Mouse (Mus musculus) heart, embryonic 13.5 days (tissue): Measurements from ENCODE around the gene Dclk2. TPM values are rescaled to one million over a fixed set of nuclear protein-coding genes. Genes with fewer than 3 reads are reported as not detected.

ENCODE experiments used
- ATAC-seq: fragments of 200-750 bp; cut with Nextera tagmentation; 2 replicates; pipeline ENCODE4 v1.8.0; 2017; ENCODE audit warnings: moderate TSS enrichment; ENCODE audit not compliant: insufficient number of reproducible peaks, low FRiP score, low TSS enrichment; ENCODE audit errors: extremely low read depth
- H3K27ac ChIP-seq: fragments of 300-500 bp; sonication (generic); replicated peaks from 2 replicates; pipeline ENCODE4 v1.5.1; 2015; ENCODE audit warnings: moderate library complexity, mild to moderate bottlenecking, inconsistent platforms
- H3K27me3 ChIP-seq: fragments of 300-500 bp; sonication (generic); replicated peaks from 2 replicates; pipeline ENCODE4 v1.6.1; 2015; ENCODE audit warnings: mild to moderate bottlenecking, inconsistent platforms
- H3K36me3 ChIP-seq: fragments of 300-500 bp; sonication (generic); 2 replicates; pipeline ENCODE4 v1.6.1; 2015; ENCODE audit warnings: mild to moderate bottlenecking, inconsistent platforms
- H3K4me1 ChIP-seq: fragments of 300-500 bp; sonication (generic); 2 replicates; pipeline ENCODE4 v1.6.1; 2015; ENCODE audit warnings: inconsistent platforms
- H3K4me2 ChIP-seq: fragments of 300-500 bp; sonication (generic); 2 replicates; pipeline ENCODE4 v1.6.1; 2015; ENCODE audit warnings: inconsistent platforms, mild to moderate bottlenecking, moderate library complexity
- H3K4me3 ChIP-seq: fragments of 300-500 bp; sonication (generic); 2 replicates; pipeline ENCODE4 v1.5.1; 2015; ENCODE audit warnings: moderate library complexity, mild to moderate bottlenecking, inconsistent platforms
- H3K9ac ChIP-seq: fragments of 300-500 bp; sonication (generic); 2 replicates; pipeline ENCODE4 v1.6.1; 2015; ENCODE audit warnings: inconsistent platforms, mild to moderate bottlenecking, moderate library complexity
- H3K9me3 ChIP-seq: fragments of 300-500 bp; sonication (generic); 2 replicates; pipeline ENCODE4 v1.6.1; 2016; ENCODE audit warnings: inconsistent platforms
- WGBS: fragments of 180-500 bp; shearing (Covaris S2); methylation state at CpG from one replicate; pipeline ENCODE4 v1.1.7; 2015; ENCODE audit warnings: mixed read lengths; 5-methylcytosine and 5-hydroxymethylcytosine counted together
- polyA plus RNA-seq: library from polyadenylated mRNA; unstranded; fragments of >200 nt; fragmentation: Nextera tagmentation; extraction: Ambion mirVana; gene quantifications from 2 replicates; pipeline ENCODE4 v1.2.1, GENCODE M21; 2015

The Dclk2 gene
- polyA plus RNA-seq, 1 experiment from 2014 or later = 3.6 TPM

DNA sequence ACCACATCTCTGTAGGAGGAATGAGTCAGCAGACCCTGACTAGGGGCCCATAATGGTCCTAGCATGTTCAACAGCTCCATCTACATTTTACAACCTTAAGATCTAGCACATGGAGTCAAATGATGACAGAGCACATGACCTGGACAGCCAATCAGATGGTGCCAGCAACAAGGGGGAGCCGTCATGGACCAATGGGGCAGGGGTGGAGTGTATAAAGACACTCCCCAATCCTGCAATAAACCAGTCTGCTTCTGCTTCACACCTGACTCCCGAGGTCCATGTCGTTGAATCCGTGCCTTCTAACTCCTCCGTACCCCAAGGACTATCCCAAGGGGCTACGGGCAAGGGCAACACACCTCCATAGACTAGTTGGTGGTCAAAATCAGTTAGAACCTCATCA, 101.3 kb downstream of the Dclk2 start:
- H3K9me3 ChIP-seq = no peaks in the 10 kb centered on the region
- no peak overlapping the region for H3K9ac ChIP-seq
- 87% methylated on average over 6 of the region's 6 CpGs for WGBS
- H3K27ac ChIP-seq = no peak overlapping the region
- peaks cover 11% of the 10 kb centered on the region for H3K4me1 ChIP-seq
- H3K4me2 ChIP-seq = no peak overlapping the region
- no peaks in the 10 kb centered on the region; the same call in 1 of the 2 replicates for H3K27me3 ChIP-seq
- no peak for ATAC-seq
- H3K4me3 ChIP-seq = no peak overlapping the region
- no peaks in the 10 kb centered on the region for H3K36me3 ChIP-seq

DNA sequence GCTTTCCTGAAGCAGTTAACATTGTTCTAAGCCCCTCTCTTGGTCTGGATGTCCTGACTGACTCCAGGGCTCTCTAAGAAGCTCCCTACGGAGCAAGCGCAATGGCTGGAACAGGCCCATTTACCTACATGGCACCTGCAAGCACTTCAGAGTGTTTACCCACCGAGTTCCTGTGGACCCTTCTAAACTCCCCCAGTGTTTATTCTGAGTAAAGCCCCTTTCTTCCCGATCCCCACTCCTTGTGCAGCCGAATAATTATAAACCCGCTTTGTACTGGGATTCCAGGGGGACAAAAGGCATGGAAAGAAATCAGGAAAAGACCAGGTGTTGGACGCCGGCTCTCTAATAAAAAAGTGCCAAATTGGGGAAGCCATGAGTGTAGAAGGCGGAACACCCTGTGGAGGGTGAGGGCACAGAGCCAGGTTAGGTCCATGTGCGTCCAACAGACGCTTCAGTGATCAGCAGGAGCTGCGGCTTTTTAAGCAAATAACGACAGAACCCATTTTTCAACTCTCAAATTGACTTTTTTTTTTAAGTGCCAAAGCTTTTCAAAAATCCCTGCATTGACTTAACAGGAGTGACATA, 102.6 kb downstream of the Dclk2 start:
- H3K9me3 ChIP-seq = no peaks in the 10 kb centered on the region
- no peaks in the 10 kb centered on the region; the same call in 1 of the 2 replicates for H3K27me3 ChIP-seq
- H3K9ac ChIP-seq = no peak overlapping the region
- 84% methylated on average over 13 of the region's 13 CpGs for WGBS
- H3K4me1 ChIP-seq = peaks cover 11% of the 10 kb centered on the region
- H3K4me3 ChIP-seq = no peak overlapping the region
- no peak for ATAC-seq
- no peaks in the 10 kb centered on the region for H3K36me3 ChIP-seq
- no peak overlapping the region for H3K27ac ChIP-seq
- no peak overlapping the region for H3K4me2 ChIP-seq

DNA sequence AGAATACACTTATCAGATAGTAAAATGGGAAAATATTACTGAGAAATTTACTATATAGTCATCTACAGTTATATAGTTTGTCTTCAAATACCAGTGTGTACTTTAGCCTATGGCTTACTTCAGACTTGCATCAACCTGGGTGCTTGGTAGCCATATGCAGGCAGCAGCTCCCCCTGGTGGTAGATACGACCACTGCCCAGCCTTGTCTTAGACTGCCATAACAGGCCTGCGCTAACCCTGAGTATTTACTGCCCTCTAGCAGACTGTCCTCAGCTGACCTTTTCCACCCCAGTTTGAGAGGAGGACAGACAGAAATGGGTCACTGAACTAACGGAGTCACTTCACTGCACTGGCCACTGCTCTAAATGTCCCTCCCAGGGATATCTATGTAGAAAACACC, 108.0 kb downstream of the Dclk2 start:
- no peaks in the 10 kb centered on the region for H3K9me3 ChIP-seq
- H3K4me3 ChIP-seq = no peak overlapping the region
- ATAC-seq = no peak

DNA sequence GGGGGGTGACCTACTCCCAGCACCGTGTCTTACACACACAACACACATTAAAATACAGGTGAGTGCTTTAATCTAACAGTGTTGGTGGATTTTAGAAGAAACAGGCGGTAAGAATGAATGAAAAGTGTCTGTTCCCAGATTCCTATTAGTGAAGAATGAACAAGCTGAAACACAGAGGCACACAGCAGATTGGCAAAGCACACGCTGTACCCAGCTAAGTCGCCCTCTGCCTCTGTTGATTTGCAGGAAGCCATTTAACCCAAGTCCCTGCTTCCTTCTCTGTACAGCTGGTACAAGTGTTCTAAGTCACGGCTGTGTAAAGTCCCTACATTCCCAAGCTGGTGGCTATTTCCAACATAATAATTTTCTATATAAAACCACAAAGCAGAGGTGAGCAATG, 109.7 kb downstream of the Dclk2 start:
- Histone ChIP-seq H3K4me1 (0 out of 2 replicates have a peak, but pooled peaks cover 4% of the 10 kb centered on the region), H3K4me3 (no peak overlapping the region), H3K27me3 (no peaks in the 10 kb centered on the region), H3K9ac (no peak overlapping the region), H3K4me2 (no peak overlapping the region), H3K36me3 (no peaks in the 10 kb centered on the region), H3K9me3 (no peaks in the 10 kb centered on the region), H3K27ac (no peak overlapping the region)
- no peak for ATAC-seq
- whole genome bisulfite sequencing = 87% methylated on average over 5 of the region's 5 CpGs

More for the DNA sequence above, 108.0 kb downstream of the Dclk2 start:
- no peak overlapping the region for H3K9ac ChIP-seq
- no peak overlapping the region for H3K27ac ChIP-seq
- 0 out of 2 replicates have a peak, but pooled peaks cover 4% of the 10 kb centered on the region for H3K4me1 ChIP-seq
- H3K27me3 ChIP-seq = no peaks in the 10 kb centered on the region
- no peak overlapping the region for H3K4me2 ChIP-seq
- H3K36me3 ChIP-seq = no peaks in the 10 kb centered on the region
- 13% methylated on average over 3 of the region's 3 CpGs for WGBS

DNA sequence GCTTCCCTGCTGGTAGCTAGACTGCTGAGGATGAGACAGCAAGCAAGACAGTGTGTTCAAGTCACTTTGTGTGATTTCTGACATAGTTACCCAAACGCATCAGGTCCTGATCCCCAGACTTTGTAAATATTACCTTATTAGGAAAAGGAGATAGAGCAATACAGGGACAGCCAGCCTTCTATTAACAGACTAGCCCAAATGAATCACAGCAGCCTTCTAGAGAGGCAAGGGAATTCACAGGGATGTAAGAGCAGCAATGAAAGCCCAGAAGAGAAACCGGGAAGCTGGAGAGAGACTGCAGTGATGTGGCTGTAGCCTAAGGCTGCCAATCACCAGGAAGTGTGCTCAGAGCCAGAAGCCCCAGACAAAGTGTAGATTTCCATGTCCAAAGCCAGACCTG, 111.0 kb downstream of the Dclk2 start:
- Histone ChIP-seq H3K4me3 (no peak overlapping the region), H3K27me3 (no peaks in the 10 kb centered on the region), H3K27ac (no peak overlapping the region), H3K9me3 (no peaks in the 10 kb centered on the region), H3K36me3 (0 out of 2 replicates have a peak, but pooled peaks cover 5% of the 10 kb centered on the region), H3K9ac (no peak overlapping the region), H3K4me2 (no peak overlapping the region), H3K4me1 (peaks cover 5% of the 10 kb centered on the region)
- WGBS = 42% methylated on average over 2 of the region's 2 CpGs
- no peak for ATAC-seq

DNA sequence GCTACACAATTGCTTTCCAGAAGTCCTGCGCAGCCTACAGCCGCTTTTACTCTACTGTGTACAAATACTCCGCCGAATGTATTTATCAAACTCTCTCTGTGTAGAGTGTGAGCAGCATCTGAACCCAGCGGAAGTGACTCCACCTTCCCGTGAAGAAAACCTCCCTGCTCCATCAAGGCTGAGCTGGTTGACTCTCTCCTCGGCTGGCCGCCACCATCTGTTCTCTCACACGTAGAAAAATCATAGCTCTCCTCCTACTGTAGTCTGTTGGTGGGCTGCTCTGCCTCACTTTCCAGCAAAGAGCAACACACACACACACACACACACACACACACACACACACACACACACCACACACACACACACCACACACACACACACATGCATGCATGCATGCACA, 111.5 kb downstream of the Dclk2 start:
- no peak overlapping the region for H3K27ac ChIP-seq

DNA sequence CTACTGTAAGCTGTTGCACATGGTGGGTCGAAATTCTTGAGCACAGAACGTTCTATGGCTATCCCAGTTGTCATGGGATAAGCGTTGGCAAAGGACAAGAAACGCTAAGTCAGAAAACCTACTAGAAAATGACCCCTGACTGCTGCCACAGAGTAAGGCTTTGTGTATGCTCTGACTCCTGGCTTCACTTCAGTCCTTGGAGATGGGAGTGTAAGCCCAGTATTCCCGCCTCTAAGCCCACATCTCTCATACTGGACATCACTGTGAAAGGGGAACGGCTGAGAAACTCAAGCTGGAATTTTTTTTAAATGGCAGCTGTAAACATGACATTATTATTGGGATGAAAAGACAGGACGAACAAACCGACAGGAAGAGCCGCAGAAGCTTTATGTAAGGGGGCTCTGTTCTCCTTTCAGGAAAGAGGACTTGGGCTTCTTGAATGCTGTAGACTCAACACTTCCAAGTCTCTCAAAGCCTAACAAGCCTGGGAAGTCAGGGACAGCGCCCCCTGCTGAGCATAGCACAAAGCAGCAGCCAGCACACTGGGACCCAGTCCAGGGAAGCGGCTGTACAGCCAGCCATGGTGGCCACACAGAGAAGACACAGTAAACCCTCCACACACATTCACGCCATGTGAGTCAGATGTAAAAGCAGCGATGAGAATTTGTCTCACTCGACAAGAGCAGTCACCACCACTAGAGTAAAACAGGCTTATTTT, 112.7 kb downstream of the Dclk2 start:
- H3K36me3 ChIP-seq = 0 out of 2 replicates have a peak, but pooled peaks cover 5% of the 10 kb centered on the region
- H3K4me1 ChIP-seq = peaks cover 14% of the 10 kb centered on the region
- 77% methylated on average over 14 of the region's 14 CpGs for WGBS
- no peak for ATAC-seq
- H3K9me3 ChIP-seq = no peaks in the 10 kb centered on the region
- H3K9ac ChIP-seq = no peak overlapping the region
- no peak overlapping the region for H3K4me2 ChIP-seq
- H3K27ac ChIP-seq = no peak overlapping the region
- H3K27me3 ChIP-seq = no peaks in the 10 kb centered on the region
- no peak overlapping the region for H3K4me3 ChIP-seq

More for the DNA sequence above, 111.5 kb downstream of the Dclk2 start:
- Histone ChIP-seq H3K36me3 (0 out of 2 replicates have a peak, but pooled peaks cover 5% of the 10 kb centered on the region), H3K4me3 (no peak overlapping the region), H3K27me3 (no peaks in the 10 kb centered on the region), H3K4me2 (no peak overlapping the region), H3K4me1 (peaks cover 10% of the 10 kb centered on the region), H3K9me3 (no peaks in the 10 kb centered on the region), H3K9ac (no peak overlapping the region)
- 77% methylated on average over 9 of the region's 9 CpGs for WGBS
- ATAC-seq = no peak

DNA sequence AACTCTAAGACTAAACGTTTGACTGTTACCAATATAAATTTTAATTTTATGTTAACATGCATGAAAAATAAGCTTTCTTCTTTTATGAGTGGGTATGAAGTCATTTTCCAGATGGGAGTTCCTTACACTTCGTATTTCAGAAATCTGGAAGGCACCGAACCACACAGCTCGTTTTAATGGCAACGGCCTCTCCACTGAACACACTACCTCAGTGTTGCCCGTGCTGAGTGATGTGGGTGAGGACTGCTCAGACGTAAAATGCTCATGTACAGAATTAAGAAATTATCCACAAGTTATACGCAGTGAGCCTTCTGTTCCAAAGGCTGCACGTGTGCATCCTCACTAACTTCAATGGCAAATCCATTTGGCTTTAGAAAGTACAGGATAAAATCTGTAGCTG, 113.8 kb downstream of the Dclk2 start:
- Histone ChIP-seq H3K27ac (no peak overlapping the region), H3K27me3 (no peaks in the 10 kb centered on the region), H3K4me2 (no peak overlapping the region), H3K36me3 (0 out of 2 replicates have a peak, but pooled peaks cover 5% of the 10 kb centered on the region), H3K4me3 (no peak overlapping the region), H3K9me3 (no peaks in the 10 kb centered on the region), H3K4me1 (peaks cover 18% of the 10 kb centered on the region), H3K9ac (no peak overlapping the region)
- ATAC-seq = no peak
- 93% methylated on average over 9 of the region's 9 CpGs for WGBS

DNA sequence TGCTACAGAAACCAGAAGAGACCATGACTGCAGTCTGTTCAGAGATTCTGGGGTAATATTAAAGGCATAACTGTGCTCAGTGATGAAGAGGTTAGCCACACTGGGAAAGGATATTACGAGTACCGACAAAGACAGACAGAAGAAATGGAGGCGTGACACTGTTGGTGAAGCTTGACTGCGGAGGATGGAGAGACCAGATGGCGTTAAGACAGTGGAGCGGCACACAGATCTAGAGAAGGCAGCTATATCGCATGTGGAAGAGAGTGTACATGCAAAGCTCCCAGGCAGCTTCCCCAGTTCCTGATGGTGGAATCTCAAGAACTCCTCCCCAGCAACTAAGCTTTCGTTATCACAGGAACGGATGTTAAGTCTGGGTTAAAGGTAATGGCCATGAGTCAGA, 116.4 kb downstream of the Dclk2 start:
- Histone ChIP-seq H3K36me3 (0 out of 2 replicates have a peak, but pooled peaks cover 5% of the 10 kb centered on the region), H3K4me3 (no peak overlapping the region), H3K9ac (no peak overlapping the region), H3K4me2 (no peak overlapping the region), H3K9me3 (no peaks in the 10 kb centered on the region), H3K4me1 (peaks cover 19% of the 10 kb centered on the region), H3K27me3 (no peaks in the 10 kb centered on the region), H3K27ac (no peak overlapping the region)
- WGBS = 69% methylated on average over 9 of the region's 9 CpGs
- no peak for ATAC-seq

DNA sequence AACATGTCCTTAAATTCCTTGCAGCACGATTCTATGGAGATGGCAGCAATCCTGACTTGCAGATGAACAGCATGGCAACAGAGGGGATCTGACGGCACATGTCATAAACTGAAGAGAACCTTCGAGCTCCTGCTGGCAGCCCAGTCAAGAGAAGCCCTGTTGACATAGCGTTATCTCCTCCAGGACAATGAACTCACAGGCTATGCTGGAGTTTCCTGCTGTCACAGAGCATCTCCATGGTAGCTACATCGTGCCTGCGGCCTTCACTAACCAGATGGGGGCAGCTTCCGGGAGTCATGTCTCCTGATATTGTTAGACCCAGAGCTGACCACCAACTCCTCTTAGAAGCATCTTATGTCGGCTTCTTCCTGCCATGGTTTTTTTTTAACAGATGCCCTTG, 117.8 kb downstream of the Dclk2 start:
- 37% methylated on average over 8 of the region's 8 CpGs for WGBS
- H3K9ac ChIP-seq = no peak overlapping the region
- no peak overlapping the region for H3K27ac ChIP-seq
- no peak overlapping the region for H3K4me2 ChIP-seq
- 0 out of 2 replicates have a peak, but pooled peaks cover 5% of the 10 kb centered on the region for H3K36me3 ChIP-seq
- no peaks in the 10 kb centered on the region for H3K27me3 ChIP-seq
- ATAC-seq = no peak
- no peak overlapping the region for H3K4me3 ChIP-seq
- peaks cover 23% of the 10 kb centered on the region for H3K4me1 ChIP-seq
- H3K9me3 ChIP-seq = no peaks in the 10 kb centered on the region

DNA sequence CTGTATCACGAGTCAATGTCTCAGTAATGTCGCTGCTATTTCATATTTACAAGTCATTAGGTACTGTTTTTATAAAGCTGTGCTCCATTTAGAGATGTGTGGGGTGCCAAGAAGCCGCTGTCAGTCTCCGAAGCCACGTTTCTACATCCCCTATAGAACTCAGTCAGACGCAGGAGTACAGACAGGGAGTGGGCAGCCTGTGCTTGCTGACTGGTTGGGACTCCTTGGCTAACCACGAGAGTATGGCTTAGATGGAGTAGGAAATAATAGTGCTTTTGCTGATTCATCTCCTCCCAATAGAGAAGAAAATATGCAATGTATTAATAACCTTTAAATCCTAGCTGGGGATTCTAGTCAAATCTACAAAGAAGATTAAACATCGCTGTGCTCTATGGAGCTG, 119.8 kb downstream of the Dclk2 start:
- no peak overlapping the region for H3K4me3 ChIP-seq
- H3K9ac ChIP-seq = no peak overlapping the region
- no peaks in the 10 kb centered on the region for H3K9me3 ChIP-seq
- no peak for ATAC-seq
- WGBS = 86% methylated on average over 8 of the region's 8 CpGs
- H3K36me3 ChIP-seq = 0 out of 2 replicates have a peak, but pooled peaks cover 5% of the 10 kb centered on the region
- H3K27me3 ChIP-seq = no peaks in the 10 kb centered on the region
- H3K27ac ChIP-seq = no peak overlapping the region
- H3K4me1 ChIP-seq = peaks cover 27% of the 10 kb centered on the region
- no peak overlapping the region for H3K4me2 ChIP-seq
